In the genomic region with DNA sequence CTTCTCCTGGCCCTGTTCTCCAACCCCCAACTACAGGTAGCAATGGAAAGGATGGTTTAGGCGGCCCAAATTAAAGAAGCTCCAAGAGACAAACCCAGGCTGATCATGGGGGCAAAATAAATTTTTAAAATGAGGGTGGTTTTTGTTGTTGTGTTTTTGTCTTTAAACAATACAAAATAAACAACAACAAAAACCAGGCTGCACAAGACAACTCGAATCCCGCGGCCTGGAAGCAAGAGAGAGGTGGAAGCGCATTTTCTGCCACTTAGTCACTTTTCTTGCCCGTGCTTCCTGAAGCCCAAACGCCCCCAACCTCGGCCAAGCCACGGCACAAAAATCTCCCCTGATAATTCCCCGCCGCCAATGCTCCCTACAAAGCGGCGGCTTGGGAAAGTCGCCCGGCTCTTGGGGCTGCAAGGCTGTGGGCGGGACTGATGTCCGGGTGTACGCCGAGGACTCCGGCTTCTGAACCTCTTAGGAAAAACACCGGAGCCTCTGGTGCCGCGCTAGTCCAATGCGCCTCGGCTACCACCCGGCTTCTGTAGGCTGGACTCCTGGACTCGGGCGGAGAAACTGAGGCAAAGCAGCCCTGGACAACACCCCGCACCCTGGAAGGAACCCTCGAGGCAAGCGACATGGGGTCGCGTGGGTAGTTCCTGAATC, we compare ENCODE assay signal across 8 mouse cellular contexts. TPM values are rescaled to one million over a fixed set of nuclear protein-coding genes. Genes with fewer than 3 reads are reported as not detected.
DNase-seq lines count a peak whose midpoint lies in the region; ATAC-seq and TF ChIP-seq lines count a peak whose summit lies in the region.

No protein-coding gene starts in this region.

- peak overlapping the region; percentile 59 for H3K9ac ChIP-seq in hindbrain, embryonic 16.5 days (ENCODE audit: low read depth, low read length)

- H3K27me3 ChIP-seq in hindbrain, embryonic 16.5 days (replicated peaks; ENCODE audit: control insufficient read depth, insufficient read depth, low read length) = peaks cover 32% of the 10 kb centered on the region

- no peaks in the 10 kb centered on the region for H3K9me3 ChIP-seq in hindbrain, embryonic 16.5 days (ENCODE audit: control insufficient read depth, low read length)

- WGBS in hindbrain, embryonic 16.5 days = 3% methylated on average over 30 of the region's 33 CpGs

- H3K36me3 ChIP-seq in hindbrain, embryonic 16.5 days (ENCODE audit: control insufficient read depth, insufficient read depth, low read length) = no peaks in the 10 kb centered on the region

- no peak for TF ChIP-seq POLR2A in embryonic fibroblast, embryonic 13.5 days (IDR thresholded peaks at IDR 0.05; ENCODE audit: low read depth, low read length)

- peak overlapping the region; percentile 23 for H3K4me3 ChIP-seq in embryonic fibroblast, embryonic 13.5 days (ENCODE audit: insufficient read depth, low read length)
- H3K4me3 ChIP-seq in hindbrain, embryonic 16.5 days (ENCODE audit: low read length) = peak overlapping the region; percentile 27

- peak overlapping the region; percentile 47 for H3K4me2 ChIP-seq in hindbrain, embryonic 16.5 days (ENCODE audit: low read length)

- H3K27ac ChIP-seq in embryonic fibroblast, embryonic 13.5 days (ENCODE audit: insufficient read depth, low read length) = peak overlapping the region; percentile 88
- no peak overlapping the region for H3K27ac ChIP-seq in hindbrain, embryonic 16.5 days (ENCODE audit: low read depth, low read length)

- DNase-seq in adrenal gland, postnatal 14 days = peak; percentile 58
- no peak for DNase-seq in adrenal gland, adult 18-20 months (ENCODE audit: low spot score in 2 of 2)
- peak; percentile 77 for DNase-seq in 3134 (ENCODE audit: extremely low read depth, insufficient read length, low spot score)
- peak; percentile 67 for DNase-seq in neural tube, embryonic 10.5 days (ENCODE audit: extremely low spot score, low spot score)
- DNase-seq in urinary bladder, adult 2 months (ENCODE audit: low spot score) = no peak
- no peak for DNase-seq in left cerebral cortex, adult 8-10 months (ENCODE audit: low spot score in 2 of 2)

- no peak for TF ChIP-seq CTCF in embryonic fibroblast, embryonic 13.5 days (IDR thresholded peaks at IDR 0.05; ENCODE audit: borderline replicate concordance, insufficient read depth, low read length)

- H3K4me1 ChIP-seq in embryonic fibroblast, embryonic 13.5 days (ENCODE audit: control insufficient read depth, insufficient read depth, low read length) = peaks cover 45% of the 10 kb centered on the region
- peaks cover 61% of the 10 kb centered on the region for H3K4me1 ChIP-seq in hindbrain, embryonic 16.5 days (ENCODE audit: control insufficient read depth, insufficient read depth, low read depth, low read length)

- no peak for ATAC-seq in hindbrain, embryonic 16.5 days

RNA-seq across cellular contexts. Expression of a gene that starts 16.1 kb away (rescaled TPM):
- 124 and 125 TPM in 2 replicates for total RNA-seq in adrenal gland, postnatal 14 days (2021)
- 100 to 1,000 TPM in 1 of 2 experiments, 10 to 100 TPM in 1; 92.2 to 127 TPM for total RNA-seq in adrenal gland, adult 18-20 months (2021)
- 173 and 236 TPM in 2 replicates for polyA plus RNA-seq in embryonic fibroblast, embryonic 13.5 days (2011; ENCODE audit: insufficient read length, low read depth, missing spikeins)
- 94.3 and 109 TPM in 2 replicates for polyA plus RNA-seq in hindbrain, embryonic 16.5 days (2015; fragmentation: Nextera tagmentation; extraction: Ambion mirVana)
- polyA plus RNA-seq in urinary bladder, adult 2 months (2012; rRNA removed) = 21.7 and 77.0 TPM in 2 replicates
- 100 to 1,000 TPM; 352 to 438 (median 370) TPM for total RNA-seq in left cerebral cortex, adult 8-10 months (2022)

RNA-seq across cellular contexts. Expression of a gene that starts 38.6 kb away (rescaled TPM):
- 7.1 and 7.4 TPM in 2 replicates for total RNA-seq in adrenal gland, postnatal 14 days (2021)
- 10 to 100 TPM; 10.6 to 10.8 TPM for total RNA-seq in adrenal gland, adult 18-20 months (2021)
- polyA plus RNA-seq in embryonic fibroblast, embryonic 13.5 days (2011; ENCODE audit: insufficient read length, low read depth, missing spikeins) = 2.0 and 2.3 TPM in 2 replicates
- polyA plus RNA-seq in hindbrain, embryonic 16.5 days (2015; fragmentation: Nextera tagmentation; extraction: Ambion mirVana) = 15.4 and 17.1 TPM in 2 replicates
- 4.7 and 4.8 TPM in 2 replicates for polyA plus RNA-seq in urinary bladder, adult 2 months (2012; rRNA removed)
- total RNA-seq in left cerebral cortex, adult 8-10 months (2022) = 1 to 10 TPM; 8.4 to 9.7 (median 8.9) TPM

RNA-seq across cellular contexts. Expression of a gene that starts 47.3 kb away (rescaled TPM):
- 44.4 and 45.7 TPM in 2 replicates for total RNA-seq in adrenal gland, postnatal 14 days (2021)
- total RNA-seq in adrenal gland, adult 18-20 months (2021) = 10 to 100 TPM; 62.0 to 71.1 TPM
- 11.7 and 12.6 TPM in 2 replicates for polyA plus RNA-seq in embryonic fibroblast, embryonic 13.5 days (2011; ENCODE audit: insufficient read length, low read depth, missing spikeins)
- polyA plus RNA-seq in hindbrain, embryonic 16.5 days (2015; fragmentation: Nextera tagmentation; extraction: Ambion mirVana) = 40.6 and 40.7 TPM in 2 replicates
- polyA plus RNA-seq in urinary bladder, adult 2 months (2012; rRNA removed) = 22.0 and 22.2 TPM in 2 replicates
- 10 to 100 TPM; 23.3 to 28.4 (median 24.7) TPM for total RNA-seq in left cerebral cortex, adult 8-10 months (2022)

RNA-seq across cellular contexts. Expression of a gene that starts 56.4 kb away (rescaled TPM):
- total RNA-seq in adrenal gland, postnatal 14 days (2021) = 108 TPM in 2 replicates
- total RNA-seq in adrenal gland, adult 18-20 months (2021) = 100 to 1,000 TPM; 109 to 113 TPM
- polyA plus RNA-seq in embryonic fibroblast, embryonic 13.5 days (2011; ENCODE audit: insufficient read length, low read depth, missing spikeins) = 57.6 and 61.7 TPM in 2 replicates
- polyA plus RNA-seq in hindbrain, embryonic 16.5 days (2015; fragmentation: Nextera tagmentation; extraction: Ambion mirVana) = 78.2 and 95.4 TPM in 2 replicates
- 63.3 and 69.9 TPM in 2 replicates for polyA plus RNA-seq in urinary bladder, adult 2 months (2012; rRNA removed)
- 10 to 100 TPM; 72.4 to 90.1 (median 79.4) TPM for total RNA-seq in left cerebral cortex, adult 8-10 months (2022)

Comparison
In these comparisons a context has a peak if more than half of its experiments do, and no peak if none do; other contexts are left out.
1. DNase-seq: peak in adrenal gland, postnatal 14 days (single experiment), 3134 (single experiment) and neural tube, embryonic 10.5 days (single experiment); none in adrenal gland, adult 18-20 months (0 of 2), urinary bladder, adult 2 months (single experiment) and left cerebral cortex, adult 8-10 months (0 of 2).